Mouse (Mus musculus) midbrain, embryonic 14.5 days (tissue): ENCODE measurements around the gene B3galt6. TPM values are rescaled to one million over a fixed set of nuclear protein-coding genes. Genes with fewer than 3 reads are reported as not detected.

Source experiments
- ATAC-seq: fragments of 200-750 bp; cut with Nextera tagmentation; 2 replicates; pipeline ENCODE4 v1.8.0; 2017; ENCODE audit warnings: moderate number of reproducible peaks, moderate library complexity; ENCODE audit not compliant: low FRiP score, low TSS enrichment
- DNase-seq: peaks from one replicate; pipeline ENCODE4 v3.0.0-alpha.2; 2015
- H3K27ac ChIP-seq: fragments of 300-500 bp; sonication (generic); replicated peaks from 2 replicates; pipeline ENCODE4 v1.5.1; 2014; ENCODE audit warnings: mild to moderate bottlenecking, low read depth, low read length, moderate library complexity
- H3K27me3 ChIP-seq: fragments of 300-500 bp; sonication (generic); 2 replicates; pipeline ENCODE4 v1.6.1; 2014; ENCODE audit warnings: low read length, control low read depth, mixed read lengths; ENCODE audit not compliant: control insufficient read depth, insufficient read depth
- H3K36me3 ChIP-seq: fragments of 300-500 bp; sonication (generic); 2 replicates; pipeline ENCODE4 v1.6.1; 2014; ENCODE audit warnings: low read length, control low read depth; ENCODE audit not compliant: control insufficient read depth, insufficient read depth
- H3K4me1 ChIP-seq: fragments of 300-500 bp; sonication (generic); 2 replicates; pipeline ENCODE4 v1.6.1; 2014; ENCODE audit warnings: mild to moderate bottlenecking, antibody characterized with exemption, low read length, control low read depth; ENCODE audit not compliant: control insufficient read depth, insufficient read depth
- H3K4me2 ChIP-seq: fragments of 300-500 bp; sonication (generic); 2 replicates; pipeline ENCODE4 v1.6.1; 2014; ENCODE audit warnings: mild to moderate bottlenecking, low read length, moderate library complexity
- H3K4me3 ChIP-seq: fragments of 300-500 bp; sonication (generic); replicated peaks from 2 replicates; pipeline ENCODE4 v1.5.1; 2014; ENCODE audit warnings: low read depth, low read length
- H3K9ac ChIP-seq: fragments of 300-500 bp; sonication (generic); replicated peaks from 2 replicates; pipeline ENCODE4 v1.6.1; 2014; ENCODE audit warnings: mild to moderate bottlenecking, low read length, moderate library complexity
- H3K9me3 ChIP-seq: fragments of 300-500 bp; sonication (generic); 2 replicates; pipeline ENCODE4 v1.6.1; 2016; ENCODE audit warnings: low read length, control low read depth, mixed read lengths; ENCODE audit not compliant: control insufficient read depth
- WGBS: fragments of 180-500 bp; shearing (Covaris S2); extraction: QIAGEN DNeasy Blood & Tissue Kit; methylation state at CpG from one replicate; pipeline ENCODE4 v1.1.7; 2014; 5-methylcytosine and 5-hydroxymethylcytosine counted together
- polyA plus RNA-seq: library from polyadenylated mRNA; unstranded; fragments of >200 nt; fragmentation: Nextera tagmentation; extraction: Ambion mirVana; gene quantifications from 2 replicates; pipeline ENCODE4 v1.2.1, GENCODE M21; 2014

Gene B3galt6
- polyA plus RNA-seq, 1 experiment from 2014 or later, result 36.3 TPM

- H3K36me3 ChIP-seq, result peaks cover 46% of the 10 kb centered on the region
Measured at GRCm38 (mm10) chr4:155947094-155947493, 45.4 kb downstream of the B3galt6 start.

GRCm38 (mm10) chr4:155944271-155944670, 48.2 kb downstream of the B3galt6 start:
- Histone ChIP-seq H3K4me2 (peak overlapping the region; percentile 96), H3K9me3 (no peaks in the 10 kb centered on the region), H3K9ac (peak overlapping the region; percentile 78), H3K4me3 (peak overlapping the region; percentile 91), H3K27me3 (no peaks in the 10 kb centered on the region), H3K4me1 (peaks cover 14% of the 10 kb centered on the region), H3K27ac (peak overlapping the region; percentile 86), H3K36me3 (peaks cover 18% of the 10 kb centered on the region)
- DNase-seq (peak; percentile 2), ATAC-seq (peak; percentile 7; the same call in 1 of the 2 replicates)
- WGBS, result under 1% methylated on average over 17 of the region's 17 CpGs

More at GRCm38 (mm10) chr4:155947094-155947493, 45.4 kb downstream of the B3galt6 start:
- no peaks in the 10 kb centered on the region for H3K27me3 ChIP-seq
- ATAC-seq (no peak), DNase-seq (no peak)
- no peak overlapping the region for H3K27ac ChIP-seq
- H3K4me2 ChIP-seq, result no peak overlapping the region
- no peaks in the 10 kb centered on the region for H3K9me3 ChIP-seq
- H3K9ac ChIP-seq, result no peak overlapping the region
- H3K4me3 ChIP-seq, result no peak overlapping the region
- peaks cover 14% of the 10 kb centered on the region for H3K4me1 ChIP-seq

GRCm38 (mm10) chr4:155943534-155944249, 48.8 kb downstream of the B3galt6 start, which contains the start of gene Ube2j2:
Ube2j2 (plus strand) TSS chr4:155943831.
- peaks cover 12% of the 10 kb centered on the region; the same call in 1 of the 2 replicates for H3K36me3 ChIP-seq
- peak; percentile 97 for ATAC-seq
- H3K4me2 ChIP-seq, result peak within 1 kb of the TSS; percentile 96
- peak; percentile 96 for DNase-seq
- no peaks in the 10 kb centered on the region for H3K27me3 ChIP-seq
- under 1% methylated on average over 83 of the region's 85 CpGs for whole genome bisulfite sequencing
- H3K4me1 ChIP-seq, result peaks cover 14% of the 10 kb centered on the region
- peak within 1 kb of the TSS; percentile 91 for H3K4me3 ChIP-seq
- peak within 1 kb of the TSS; percentile 78 for H3K9ac ChIP-seq
- H3K27ac ChIP-seq, result peak within 1 kb of the TSS; percentile 86
- no peaks in the 10 kb centered on the region for H3K9me3 ChIP-seq

GRCm38 (mm10) chr4:155943049-155943452, 49.4 kb downstream of the B3galt6 start:
- Histone ChIP-seq H3K36me3 (peaks cover 7% of the 10 kb centered on the region; the same call in 1 of the 2 replicates), H3K4me3 (peak overlapping the region; percentile 91), H3K27ac (peak overlapping the region; percentile 86), H3K9me3 (no peaks in the 10 kb centered on the region), H3K4me2 (peak overlapping the region; percentile 96), H3K4me1 (peaks cover 14% of the 10 kb centered on the region), H3K9ac (peak overlapping the region; percentile 78), H3K27me3 (no peaks in the 10 kb centered on the region)
- DNase-seq (no peak), ATAC-seq (peak; percentile 51; the same call in 1 of the 2 replicates)
- 2% methylated on average over 17 of the region's 17 CpGs for WGBS

Other genes starting within 250 kb of the B3galt6 start
- gene Atad3a, start 231.6 kb downstream of the B3galt6 start, polyA plus RNA-seq, result 77.4 and 79.8 TPM in 2 replicates
- 18.0 and 24.4 TPM in 2 replicates for gene Vwa1, start 218.0 kb downstream of the B3galt6 start, polyA plus RNA-seq
- gene Tmem88b, start 206.8 kb downstream of the B3galt6 start, polyA plus RNA-seq, result 0.43 and 0.51 TPM in 2 replicates
- gene Ankrd65, start 202.2 kb downstream of the B3galt6 start, polyA plus RNA-seq, result not detected in 2 replicates
- 255 and 298 TPM in 2 replicates for gene Mrpl20, start 189.8 kb downstream of the B3galt6 start, polyA plus RNA-seq
- 134 and 162 TPM in 2 replicates for gene Ccnl2, start 180.2 kb downstream of the B3galt6 start, polyA plus RNA-seq
- gene Aurkaip1, start 161.4 kb downstream of the B3galt6 start, polyA plus RNA-seq, result 118 and 129 TPM in 2 replicates
- 6.0 and 17.5 TPM in 2 replicates for gene Mxra8, start 153.0 kb downstream of the B3galt6 start, polyA plus RNA-seq
- gene Dvl1, start 145.2 kb downstream of the B3galt6 start, polyA plus RNA-seq, result 15.3 and 18.0 TPM in 2 replicates
- 0.31 and 0.57 TPM in 2 replicates for gene Tas1r3, start 129.3 kb downstream of the B3galt6 start, polyA plus RNA-seq
- 24.6 and 31.2 TPM in 2 replicates for gene Cptp, start 123.2 kb downstream of the B3galt6 start, polyA plus RNA-seq
- gene Ints11, start 123.1 kb downstream of the B3galt6 start, polyA plus RNA-seq, result 78.2 and 83.2 TPM in 2 replicates
- 45.8 and 54.5 TPM in 2 replicates for gene Pusl1, start 100.9 kb downstream of the B3galt6 start, polyA plus RNA-seq
- 76.6 and 84.8 TPM in 2 replicates for gene Acap3, start 100.8 kb downstream of the B3galt6 start, polyA plus RNA-seq
- 131 and 138 TPM in 2 replicates for gene Ube2j2, start 48.8 kb downstream of the B3galt6 start, polyA plus RNA-seq
- gene C1qtnf12, start 30.3 kb downstream of the B3galt6 start, polyA plus RNA-seq, result 7.1 and 8.3 TPM in 2 replicates
- gene Sdf4, start 223 bp upstream of the B3galt6 start, polyA plus RNA-seq, result 105 and 112 TPM in 2 replicates
- gene Tnfrsf4, start 21.2 kb upstream of the B3galt6 start, polyA plus RNA-seq, result 0.47 and 0.49 TPM in 2 replicates
- 1.4 and 2.4 TPM in 2 replicates for gene Tnfrsf18, start 33.5 kb upstream of the B3galt6 start, polyA plus RNA-seq
- 0.28 TPM in 1 of 2 replicates, not detected in the other for gene Ttll10, start 66.8 kb upstream of the B3galt6 start, polyA plus RNA-seq
- gene 9430015G10Rik, start 117.3 kb upstream of the B3galt6 start, polyA plus RNA-seq, result 26.1 and 32.8 TPM in 2 replicates
- 0.81 and 0.92 TPM in 2 replicates for gene Rnf223, start 137.9 kb upstream of the B3galt6 start, polyA plus RNA-seq
- 122 and 142 TPM in 2 replicates for gene Agrn, start 204.8 kb upstream of the B3galt6 start, polyA plus RNA-seq
- gene Isg15, start 208.2 kb upstream of the B3galt6 start, polyA plus RNA-seq, result 0.51 and 2.5 TPM in 2 replicates
- gene AW011738, start 210.7 kb upstream of the B3galt6 start, polyA plus RNA-seq, result 0.84 and 0.96 TPM in 2 replicates
- 1.9 and 2.0 TPM in 2 replicates for gene Perm1, start 223.2 kb upstream of the B3galt6 start, polyA plus RNA-seq
- gene Plekhn1, start 242.2 kb upstream of the B3galt6 start, polyA plus RNA-seq, result 27.7 and 31.5 TPM in 2 replicates
- gene Noc2l, start 243.4 kb upstream of the B3galt6 start, polyA plus RNA-seq, result 46.6 and 54.1 TPM in 2 replicates